Mouse (Mus musculus): ENCODE data around the gene Bms1. TPM values are rescaled to one million over a fixed set of nuclear protein-coding genes. Genes with fewer than 3 reads are reported as not detected.

Bms1 gene
- polyA plus RNA-seq (2014; fragmentation: Nextera tagmentation; extraction: Ambion mirVana), result 57.7 and 64.9 TPM in 2 replicates

- DNase-seq (ENCODE audit: low spot score) (peak; percentile 91), ATAC-seq (replicated peaks; ENCODE audit: low FRiP score) (peak; percentile 98)
- under 1% methylated on average over 67 of the region's 67 CpGs for WGBS
Observed at GRCm38 (mm10) chr6:118419050-118419920, at the start of gene Bms1. Gene Bms1, minus strand, starts transcription at chr6:118419474.

GRCm38 (mm10) chr6:118462069-118462705, 42.9 kb upstream of the Bms1 start:
- ATAC-seq (replicated peaks; ENCODE audit: low FRiP score) (no peak), DNase-seq (ENCODE audit: low spot score) (no peak)
- Histone ChIP-seq H3K4me1 (replicated peaks; ENCODE audit: control insufficient read depth, insufficient read depth, low read length) (no peaks in the 10 kb centered on the region), H3K9ac (ENCODE audit: low read depth, low read length) (no peak overlapping the region), H3K4me3 (ENCODE audit: low read depth, low read length) (no peak overlapping the region), H3K36me3 (ENCODE audit: control insufficient read depth, insufficient read depth, low read length) (peaks cover 3% of the 10 kb centered on the region; the same call in 1 of the 2 replicates), H3K27me3 (replicated peaks; ENCODE audit: control insufficient read depth, insufficient read depth, low read length) (no peaks in the 10 kb centered on the region), H3K4me2 (no peak overlapping the region), H3K27ac (ENCODE audit: low read depth, low read length) (no peak overlapping the region), H3K9me3 (ENCODE audit: control insufficient read depth, low read length) (no peaks in the 10 kb centered on the region)
- 78% methylated on average over 15 of the region's 15 CpGs for WGBS

More at GRCm38 (mm10) chr6:118419050-118419920, at the start of gene Bms1:
- Histone ChIP-seq H3K27me3 (replicated peaks; ENCODE audit: control insufficient read depth, insufficient read depth, low read length) (no peaks in the 10 kb centered on the region), H3K4me1 (replicated peaks; ENCODE audit: control insufficient read depth, insufficient read depth, low read length) (peaks cover 7% of the 10 kb centered on the region; the same call in 1 of the 2 replicates), H3K4me3 (ENCODE audit: low read depth, low read length) (peak within 1 kb of the TSS; percentile 95), H3K9ac (ENCODE audit: low read depth, low read length) (peak within 1 kb of the TSS; percentile 93), H3K27ac (ENCODE audit: low read depth, low read length) (peak within 1 kb of the TSS; percentile 59; the same call in 1 of the 2 replicates), H3K9me3 (ENCODE audit: control insufficient read depth, low read length) (no peaks in the 10 kb centered on the region), H3K36me3 (ENCODE audit: control insufficient read depth, insufficient read depth, low read length) (peaks cover 17% of the 10 kb centered on the region), H3K4me2 (peak within 1 kb of the TSS; percentile 81)

DNA sequence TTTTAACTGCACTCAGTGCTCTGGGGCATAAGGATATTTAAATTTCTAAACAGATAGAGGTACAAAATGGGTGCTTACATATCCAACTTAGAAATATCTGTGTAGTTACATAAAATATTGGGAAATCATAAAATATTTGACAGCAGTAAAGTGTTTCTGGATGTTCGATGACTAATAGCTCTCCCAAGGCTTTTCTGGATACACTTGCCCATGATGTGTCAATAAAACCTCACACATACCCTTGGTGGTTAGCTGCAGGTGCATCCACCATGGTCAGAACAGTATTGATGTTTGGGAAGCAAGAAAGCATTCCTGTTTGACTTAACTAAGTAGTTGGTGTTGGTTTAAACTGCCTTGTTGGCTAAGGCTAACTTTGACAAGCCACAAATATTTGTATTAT, 38.5 kb upstream of the Bms1 start:
- Histone ChIP-seq H3K27me3 (replicated peaks; ENCODE audit: control insufficient read depth, insufficient read depth, low read length) (no peaks in the 10 kb centered on the region), H3K9ac (ENCODE audit: low read depth, low read length) (no peak overlapping the region), H3K4me3 (ENCODE audit: low read depth, low read length) (no peak overlapping the region), H3K36me3 (ENCODE audit: control insufficient read depth, insufficient read depth, low read length) (no peaks in the 10 kb centered on the region), H3K4me1 (replicated peaks; ENCODE audit: control insufficient read depth, insufficient read depth, low read length) (peaks cover 5% of the 10 kb centered on the region; the same call in 1 of the 2 replicates), H3K27ac (ENCODE audit: low read depth, low read length) (no peak overlapping the region), H3K4me2 (no peak overlapping the region), H3K9me3 (ENCODE audit: control insufficient read depth, low read length) (no peaks in the 10 kb centered on the region)
- DNase-seq (ENCODE audit: low spot score) (no peak), ATAC-seq (replicated peaks; ENCODE audit: low FRiP score) (no peak)
- WGBS, result 87% methylated on average over 1 of the region's 1 CpGs

- Histone ChIP-seq H3K4me1 (replicated peaks; ENCODE audit: control insufficient read depth, insufficient read depth, low read length) (peaks cover 5% of the 10 kb centered on the region; the same call in 1 of the 2 replicates), H3K36me3 (ENCODE audit: control insufficient read depth, insufficient read depth, low read length) (no peaks in the 10 kb centered on the region), H3K4me2 (peak within 1 kb of the TSS; percentile 69), H3K27me3 (replicated peaks; ENCODE audit: control insufficient read depth, insufficient read depth, low read length) (no peaks in the 10 kb centered on the region), H3K27ac (ENCODE audit: low read depth, low read length) (peak within 1 kb of the TSS; percentile 64; the same call in 1 of the 2 replicates), H3K9ac (ENCODE audit: low read depth, low read length) (peak within 1 kb of the TSS; percentile 80), H3K4me3 (ENCODE audit: low read depth, low read length) (peak within 1 kb of the TSS; percentile 68), H3K9me3 (ENCODE audit: control insufficient read depth, low read length) (no peaks in the 10 kb centered on the region)
- ATAC-seq (replicated peaks; ENCODE audit: low FRiP score) (peak; percentile 87), DNase-seq (ENCODE audit: low spot score) (peak; percentile 81)
- WGBS, result under 1% methylated on average over 43 of the region's 43 CpGs
Observed at GRCm38 (mm10) chr6:118455042-118455631, 35.9 kb upstream of the Bms1 start, which contains the start of gene Zfp248. Gene Zfp248, minus strand, starts transcription at chr6:118455528.

DNA sequence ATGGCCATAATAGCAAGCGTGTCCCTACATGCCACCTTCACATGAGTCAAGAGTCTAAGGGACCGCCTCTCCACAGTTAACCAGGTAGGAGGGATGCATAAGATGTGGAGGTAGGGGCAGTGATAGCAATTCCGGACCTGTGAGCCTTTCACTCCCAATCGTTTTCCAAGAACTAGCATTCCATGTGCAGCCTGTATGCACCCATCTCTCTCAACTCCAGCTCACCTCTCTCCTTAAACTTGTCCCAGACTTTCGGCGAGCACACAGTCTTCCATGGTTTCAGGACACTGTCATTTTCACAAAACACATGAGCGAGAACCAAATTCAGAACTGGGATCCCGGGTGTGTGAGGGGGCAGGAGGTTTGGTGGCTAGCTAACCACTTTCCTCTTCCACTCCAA, 35.2 kb upstream of the Bms1 start:
- H3K9ac ChIP-seq (ENCODE audit: low read depth, low read length), result peak overlapping the region; percentile 80
- H3K4me2 ChIP-seq, result peak overlapping the region; percentile 69
- DNase-seq (ENCODE audit: low spot score) (no peak), ATAC-seq (replicated peaks; ENCODE audit: low FRiP score) (no peak)
- 52% methylated on average over 8 of the region's 8 CpGs for WGBS
- peak overlapping the region; percentile 68 for H3K4me3 ChIP-seq (ENCODE audit: low read depth, low read length)
- H3K36me3 ChIP-seq (ENCODE audit: control insufficient read depth, insufficient read depth, low read length), result no peaks in the 10 kb centered on the region
- H3K9me3 ChIP-seq (ENCODE audit: control insufficient read depth, low read length), result no peaks in the 10 kb centered on the region
- no peaks in the 10 kb centered on the region for H3K27me3 ChIP-seq (replicated peaks; ENCODE audit: control insufficient read depth, insufficient read depth, low read length)
- H3K4me1 ChIP-seq (replicated peaks; ENCODE audit: control insufficient read depth, insufficient read depth, low read length), result peaks cover 5% of the 10 kb centered on the region; the same call in 1 of the 2 replicates
- H3K27ac ChIP-seq (ENCODE audit: low read depth, low read length), result no peak overlapping the region

DNA sequence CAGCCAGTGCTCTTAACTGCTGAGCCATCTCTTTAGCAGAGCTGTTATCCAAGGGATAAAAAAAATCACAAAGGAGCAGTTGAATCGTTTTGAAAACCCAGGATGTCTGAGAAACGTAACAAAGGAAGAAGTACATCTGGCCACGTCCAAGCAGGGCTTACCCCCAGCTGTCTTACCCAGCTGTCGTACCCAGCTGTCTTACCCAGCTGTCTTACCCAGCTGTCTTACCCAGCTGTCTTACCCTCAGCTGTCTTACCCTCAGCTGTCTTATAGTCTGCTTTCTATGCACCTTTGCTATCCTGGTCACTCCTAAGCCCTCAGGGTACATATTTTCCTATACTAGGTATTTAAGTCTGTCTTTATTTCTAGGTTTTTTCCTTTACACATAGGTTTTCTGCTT, 12.2 kb upstream of the Bms1 start:
- DNase-seq (ENCODE audit: low spot score) (no peak), ATAC-seq (replicated peaks; ENCODE audit: low FRiP score) (no peak)
- H3K27me3 ChIP-seq (replicated peaks; ENCODE audit: control insufficient read depth, insufficient read depth, low read length), result no peaks in the 10 kb centered on the region
- no peak overlapping the region for H3K27ac ChIP-seq (ENCODE audit: low read depth, low read length)
- H3K4me1 ChIP-seq (replicated peaks; ENCODE audit: control insufficient read depth, insufficient read depth, low read length), result no peaks in the 10 kb centered on the region
- no peak overlapping the region for H3K9ac ChIP-seq (ENCODE audit: low read depth, low read length)
- WGBS, result 86% methylated on average over 4 of the region's 4 CpGs
- H3K4me3 ChIP-seq (ENCODE audit: low read depth, low read length), result no peak overlapping the region
- no peak overlapping the region for H3K4me2 ChIP-seq
- peaks cover 22% of the 10 kb centered on the region for H3K36me3 ChIP-seq (ENCODE audit: control insufficient read depth, insufficient read depth, low read length)
- peaks cover 5% of the 10 kb centered on the region; the same call in 1 of the 2 replicates for H3K9me3 ChIP-seq (ENCODE audit: control insufficient read depth, low read length)

DNA sequence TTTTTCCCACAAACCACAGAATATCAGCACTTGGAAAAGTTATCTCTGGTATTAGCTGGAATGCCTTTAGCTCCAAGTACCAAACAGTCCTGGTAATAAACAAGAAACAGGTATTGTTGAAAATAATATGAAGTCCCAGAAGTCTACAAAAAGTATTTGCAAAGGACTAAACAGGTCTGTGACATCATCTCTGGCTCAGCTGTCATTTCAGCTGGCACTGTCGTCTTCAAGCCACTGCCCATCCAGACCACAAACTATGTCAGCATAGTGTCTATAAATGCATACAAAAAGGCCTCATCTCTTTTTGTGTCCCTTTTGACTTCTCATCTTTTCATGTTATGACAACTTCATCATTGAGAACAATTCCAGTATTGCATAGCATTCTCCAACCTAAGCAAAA, 7.4 kb upstream of the Bms1 start:
- Histone ChIP-seq H3K9ac (ENCODE audit: low read depth, low read length) (no peak overlapping the region), H3K4me1 (replicated peaks; ENCODE audit: control insufficient read depth, insufficient read depth, low read length) (no peaks in the 10 kb centered on the region), H3K4me2 (no peak overlapping the region), H3K27ac (ENCODE audit: low read depth, low read length) (no peak overlapping the region), H3K4me3 (ENCODE audit: low read depth, low read length) (no peak overlapping the region), H3K36me3 (ENCODE audit: control insufficient read depth, insufficient read depth, low read length) (peaks cover 22% of the 10 kb centered on the region), H3K9me3 (ENCODE audit: control insufficient read depth, low read length) (peaks cover 5% of the 10 kb centered on the region; the same call in 1 of the 2 replicates), H3K27me3 (replicated peaks; ENCODE audit: control insufficient read depth, insufficient read depth, low read length) (no peaks in the 10 kb centered on the region)
- ATAC-seq (replicated peaks; ENCODE audit: low FRiP score) (no peak), DNase-seq (ENCODE audit: low spot score) (no peak)
- WGBS, result 86% methylated on average over 1 of the region's 1 CpGs

GRCm38 (mm10) chr6:118410428-118410827, 8.8 kb downstream of the Bms1 start:
- WGBS, result 68% methylated on average over 1 of the region's 1 CpGs
- Histone ChIP-seq H3K4me3 (ENCODE audit: low read depth, low read length) (no peak overlapping the region), H3K9ac (ENCODE audit: low read depth, low read length) (no peak overlapping the region), H3K27ac (ENCODE audit: low read depth, low read length) (no peak overlapping the region), H3K4me2 (no peak overlapping the region), H3K36me3 (ENCODE audit: control insufficient read depth, insufficient read depth, low read length) (peaks cover 34% of the 10 kb centered on the region), H3K9me3 (ENCODE audit: control insufficient read depth, low read length) (no peaks in the 10 kb centered on the region), H3K27me3 (replicated peaks; ENCODE audit: control insufficient read depth, insufficient read depth, low read length) (no peaks in the 10 kb centered on the region), H3K4me1 (replicated peaks; ENCODE audit: control insufficient read depth, insufficient read depth, low read length) (no peaks in the 10 kb centered on the region)
- no peak for DNase-seq (ENCODE audit: low spot score)
- peak; percentile 45; the same call in 1 of the 2 replicates for ATAC-seq (replicated peaks; ENCODE audit: low FRiP score)
